Mouse (Mus musculus): Measurements from ENCODE around the gene Amhr2.

Gene Amhr2

DNA sequence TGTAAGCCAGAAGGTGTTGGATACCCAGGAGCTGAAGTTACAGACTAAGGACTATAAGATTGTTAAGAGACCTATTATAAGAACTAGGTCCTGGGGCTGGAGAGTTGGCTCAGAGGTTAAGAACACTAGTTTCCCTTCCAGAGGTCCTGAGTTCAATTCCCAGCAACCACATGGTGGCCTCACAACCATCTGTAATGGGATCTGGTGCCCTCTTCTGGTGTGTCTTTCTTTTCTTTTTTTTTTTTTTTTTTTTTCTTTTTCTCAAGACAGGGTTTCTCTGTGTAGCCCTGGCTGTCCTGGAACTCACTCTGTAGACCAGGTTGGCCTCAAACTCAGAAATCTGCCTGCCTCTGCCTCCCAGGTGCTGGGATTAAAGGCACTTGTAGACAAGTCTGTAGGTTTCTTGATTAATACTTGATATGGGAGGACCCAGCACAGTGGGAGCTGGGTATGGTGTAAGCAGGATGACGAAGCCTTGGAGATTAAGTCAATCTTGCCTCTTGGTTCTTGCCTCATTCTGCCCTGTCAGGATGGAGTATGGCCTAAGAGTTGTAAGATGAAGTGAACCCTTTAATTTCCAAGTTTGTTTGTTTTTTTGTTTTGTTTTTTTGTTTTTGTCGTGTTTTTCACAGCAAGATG, 21.4 kb upstream of the Amhr2 start:
- DNase-seq (ENCODE audit: low read depth, low spot score) = no peak

DNA sequence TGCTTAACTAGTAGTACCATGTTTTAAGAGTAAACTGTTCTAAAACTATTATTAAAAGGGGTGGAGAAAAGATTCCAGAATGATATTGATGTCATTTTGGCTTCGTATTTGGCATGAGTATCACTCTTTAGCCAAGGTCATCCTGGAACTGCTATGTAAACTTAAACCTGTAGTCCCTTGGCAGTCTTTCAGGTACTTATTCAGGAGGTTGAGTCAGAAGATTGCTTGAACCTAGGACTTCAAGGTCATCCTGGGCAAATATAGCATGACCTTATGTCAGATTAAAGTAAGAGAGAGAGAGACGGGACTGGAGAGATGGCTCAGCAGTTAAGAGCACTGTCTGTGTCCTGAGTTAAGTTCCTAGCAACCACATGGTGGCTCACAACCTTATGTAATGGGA, 20.5 kb upstream of the Amhr2 start:
- DNase-seq (ENCODE audit: low read depth, low spot score) = no peak

DNA sequence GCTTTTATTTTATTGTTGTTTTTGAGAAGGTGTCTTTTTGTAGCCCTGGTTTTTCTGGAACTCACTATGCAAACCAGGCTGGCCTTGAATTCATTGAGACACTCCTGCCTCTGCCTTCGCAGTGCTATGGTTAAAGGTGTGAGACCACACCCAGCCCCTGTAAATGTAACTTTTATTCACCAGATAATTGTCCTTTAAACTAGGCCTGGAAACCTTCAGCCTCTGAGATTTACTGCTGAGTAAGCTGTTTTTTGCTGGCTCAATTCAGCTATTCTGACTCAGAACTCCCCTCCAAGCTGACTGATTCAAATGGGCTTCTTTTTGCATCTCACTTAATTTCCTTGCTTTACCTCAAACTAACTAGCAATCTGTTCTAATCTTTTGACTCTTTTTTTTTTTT, 18.2 kb upstream of the Amhr2 start:
- no peak for DNase-seq (ENCODE audit: low read depth, low spot score)

DNA sequence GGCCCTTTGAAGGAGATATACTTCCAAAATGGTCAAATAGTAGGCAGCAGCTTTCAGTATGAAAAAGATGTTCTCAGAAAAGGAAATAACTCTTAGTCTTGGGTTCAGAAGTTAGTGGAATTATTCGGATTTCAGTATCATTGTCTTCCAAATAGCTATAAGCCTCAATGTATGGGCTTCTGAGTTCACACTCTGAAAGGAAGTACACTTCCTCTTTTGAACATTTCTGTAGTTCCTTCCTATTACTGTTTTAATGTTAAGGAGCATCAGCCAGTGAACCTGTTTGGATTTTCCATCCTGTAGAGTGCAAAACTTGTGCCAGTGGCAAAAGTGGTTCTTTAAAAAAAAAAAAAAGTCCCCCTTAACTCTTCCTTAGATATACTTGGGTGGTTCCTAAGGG, 13.1 kb upstream of the Amhr2 start:
- no peak for DNase-seq (ENCODE audit: low read depth, low spot score)

DNA sequence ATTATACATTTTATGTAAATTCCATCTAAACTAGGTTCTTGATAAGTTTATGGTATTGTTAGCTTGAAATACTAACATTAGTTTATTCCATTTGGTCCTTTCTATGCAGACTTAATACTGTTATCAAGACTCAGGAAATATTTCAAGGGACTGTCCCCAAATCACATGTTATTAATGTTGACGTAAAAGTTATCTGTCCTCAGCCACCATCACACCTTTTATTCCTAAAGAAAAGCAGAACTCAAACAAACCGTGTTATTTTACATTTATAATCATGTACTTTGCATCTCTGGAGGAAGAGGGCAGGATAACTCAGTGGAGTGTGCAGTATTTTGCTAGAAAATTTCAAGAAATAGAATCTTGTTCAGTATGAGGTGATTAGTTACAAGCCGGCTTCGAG, 12.0 kb upstream of the Amhr2 start:
- DNase-seq (ENCODE audit: low read depth, low spot score) = no peak

DNA sequence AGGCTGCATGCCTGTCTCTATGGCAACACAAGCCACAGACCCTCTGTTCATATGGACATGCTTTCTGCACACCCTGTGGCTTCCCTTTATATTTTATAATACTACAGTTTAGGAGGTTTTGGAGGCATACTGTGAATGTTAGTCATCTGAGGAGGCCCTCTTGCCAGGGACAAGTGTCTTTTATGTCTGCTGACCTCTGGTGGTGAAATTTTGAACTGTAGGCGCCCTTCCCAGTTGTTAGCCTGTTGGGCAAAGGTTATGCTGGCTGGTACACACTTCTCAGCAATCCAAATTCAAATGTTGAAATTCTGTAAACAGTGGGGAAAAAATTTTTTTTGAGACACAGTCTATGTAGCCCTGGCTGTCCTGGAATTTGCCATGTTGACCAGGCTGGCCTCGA, 2.7 kb upstream of the Amhr2 start:
- peak; percentile 80 for DNase-seq (ENCODE audit: low read depth, low spot score)

DNA sequence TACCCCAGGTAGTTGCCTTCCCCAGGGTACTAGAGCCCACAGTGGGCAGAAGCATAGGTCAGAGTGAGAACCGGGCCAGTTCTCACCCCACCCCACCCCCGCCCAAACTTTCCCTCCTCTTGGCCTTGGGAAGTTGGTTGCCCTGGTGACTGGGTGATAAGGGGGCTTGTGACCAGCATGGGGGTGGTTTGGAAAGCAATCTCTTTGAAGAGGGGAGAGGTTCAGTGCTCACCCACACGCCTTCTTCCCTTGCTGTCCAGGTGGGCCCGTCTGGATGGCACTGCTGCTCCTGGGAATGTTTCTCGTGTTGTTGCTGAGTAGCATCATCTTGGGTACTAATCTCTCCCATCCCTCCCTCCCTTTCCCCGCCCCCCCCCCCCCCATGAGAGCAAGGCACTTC, 1.3 kb downstream of the Amhr2 start:
- no peak for DNase-seq (ENCODE audit: low read depth, low spot score)

DNA sequence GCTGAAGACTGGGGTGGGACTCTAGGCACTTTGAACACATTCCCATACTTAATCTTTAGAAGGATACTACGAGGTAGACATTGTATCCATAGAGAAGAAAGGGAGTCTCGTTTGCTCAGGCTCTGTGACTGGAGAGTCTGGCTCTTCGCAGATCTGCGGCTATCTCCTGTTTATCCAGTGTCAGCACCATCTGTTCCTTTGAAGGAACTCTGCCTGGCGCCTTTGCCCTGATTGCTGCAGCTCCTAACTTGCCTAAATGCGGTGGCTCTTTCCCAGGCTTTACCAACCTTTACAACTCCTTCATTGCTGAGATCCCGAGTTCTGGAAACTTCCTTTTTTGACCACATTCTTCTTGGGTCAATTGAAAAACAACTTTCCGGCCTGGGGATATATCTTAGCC, 4.2 kb downstream of the Amhr2 start:
- no peak for DNase-seq (ENCODE audit: low read depth, low spot score)

DNA sequence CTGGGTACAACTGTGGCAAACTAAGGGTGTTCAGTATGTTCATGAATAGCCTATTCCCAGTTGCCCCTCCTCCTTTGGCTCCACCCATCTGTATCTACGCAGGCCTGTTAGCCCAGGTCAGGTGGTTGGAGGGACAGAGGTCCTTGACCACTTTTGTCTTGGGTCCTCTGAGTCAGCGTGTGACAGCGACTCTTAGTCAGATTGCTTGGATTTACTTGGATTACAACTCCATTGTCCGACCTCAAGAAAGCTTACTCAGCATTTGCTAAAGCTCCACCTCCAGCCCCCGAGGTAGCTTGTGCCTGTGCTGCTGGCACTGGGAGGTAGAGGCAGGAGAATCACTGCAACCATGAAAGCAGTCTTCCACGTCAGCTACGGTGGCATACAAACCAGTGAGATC, 5.8 kb downstream of the Amhr2 start:
- no peak for DNase-seq (ENCODE audit: low read depth, low spot score)

DNA sequence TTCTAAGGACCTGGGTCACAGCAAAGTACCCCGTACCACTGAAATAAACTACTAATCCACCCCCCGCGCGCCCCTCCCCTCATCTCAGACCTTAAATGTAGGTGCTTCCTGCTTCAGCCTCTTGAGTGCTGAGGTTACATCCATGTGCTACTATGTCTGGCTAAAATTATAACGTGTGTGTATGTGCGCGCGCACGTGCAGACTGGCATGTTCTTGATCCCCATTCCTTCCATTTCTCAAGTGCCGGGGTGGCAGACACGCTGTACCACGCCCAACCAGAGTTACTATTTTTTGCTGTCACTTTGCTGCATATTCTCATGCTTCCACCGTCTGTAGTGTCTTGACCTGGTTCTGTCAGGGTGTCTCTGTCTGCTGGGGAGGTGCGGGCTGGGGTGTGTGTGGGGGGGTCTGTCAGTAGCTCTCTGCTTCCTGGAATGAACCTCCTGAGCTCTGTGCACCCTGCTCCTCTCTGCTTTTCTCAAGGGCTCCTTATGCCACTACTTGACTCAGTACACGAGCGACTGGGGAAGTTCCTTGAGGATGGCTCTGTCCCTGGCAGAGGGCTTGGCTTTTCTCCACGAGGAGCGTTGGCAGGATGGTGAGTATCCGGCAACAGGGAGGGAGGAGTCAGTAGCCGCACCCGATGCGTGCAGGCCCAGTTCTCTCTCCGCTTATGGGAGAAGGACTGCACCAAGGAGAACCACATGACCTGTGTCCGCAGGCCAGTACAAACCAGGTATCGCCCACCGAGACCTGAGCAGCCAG, 6.7 kb downstream of the Amhr2 start:
- no peak for DNase-seq (ENCODE audit: low read depth, low spot score)

DNA sequence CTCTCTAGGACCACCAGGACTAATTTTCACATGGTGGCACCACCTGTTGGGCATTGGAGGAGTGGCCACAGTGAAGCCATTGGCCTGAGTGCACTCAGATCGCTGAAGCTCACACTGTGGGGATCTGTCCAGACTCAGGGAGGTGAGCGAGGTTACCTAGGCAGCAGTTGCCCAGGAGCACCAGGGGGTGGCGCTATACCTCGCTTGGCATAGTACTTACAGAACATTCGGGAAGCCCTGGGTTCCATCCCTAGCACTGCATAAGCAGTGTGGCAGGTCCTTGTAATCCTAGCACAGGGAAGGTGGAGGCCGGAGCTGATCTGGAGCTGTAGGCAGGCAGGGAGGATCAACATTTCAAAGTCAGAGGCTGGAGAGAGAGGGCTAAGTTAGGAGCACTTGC, 10.8 kb downstream of the Amhr2 start:
- peak; percentile 32 for DNase-seq (ENCODE audit: low read depth, low spot score)

DNA sequence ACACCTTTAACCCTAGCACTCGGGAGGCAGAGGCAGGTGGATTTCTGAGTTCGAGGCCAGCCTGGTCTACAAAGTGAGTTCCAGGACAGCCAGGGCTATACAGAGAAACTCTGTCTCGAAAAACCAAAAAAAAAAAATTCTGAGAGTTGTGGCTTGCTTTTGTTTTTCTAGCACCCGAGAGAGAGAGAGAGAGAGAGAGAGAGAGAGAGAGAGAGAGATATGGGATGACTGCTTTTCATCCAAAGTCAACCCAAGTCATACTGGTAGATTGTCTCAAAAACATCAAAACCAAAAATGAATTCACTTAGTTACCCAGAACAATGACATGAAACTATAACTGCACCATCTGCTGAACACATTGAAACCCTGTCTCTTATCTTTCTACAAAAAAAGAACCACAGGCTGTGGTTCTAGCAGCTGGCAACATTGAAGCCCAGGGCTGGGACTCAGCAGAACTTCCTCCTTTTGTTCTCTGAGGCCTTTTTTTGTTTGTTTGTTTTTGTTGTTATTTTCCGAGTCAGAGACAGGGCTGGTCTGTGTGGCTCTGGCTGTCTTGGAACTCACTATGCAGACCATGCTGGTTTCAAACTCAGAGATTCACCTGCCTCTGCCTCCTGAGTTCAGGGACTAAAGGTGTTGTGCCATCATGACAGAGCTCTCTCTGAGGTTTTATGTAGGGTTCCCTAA, 13.0 kb downstream of the Amhr2 start:
- DNase-seq (ENCODE audit: low read depth, low spot score) = no peak

DNA sequence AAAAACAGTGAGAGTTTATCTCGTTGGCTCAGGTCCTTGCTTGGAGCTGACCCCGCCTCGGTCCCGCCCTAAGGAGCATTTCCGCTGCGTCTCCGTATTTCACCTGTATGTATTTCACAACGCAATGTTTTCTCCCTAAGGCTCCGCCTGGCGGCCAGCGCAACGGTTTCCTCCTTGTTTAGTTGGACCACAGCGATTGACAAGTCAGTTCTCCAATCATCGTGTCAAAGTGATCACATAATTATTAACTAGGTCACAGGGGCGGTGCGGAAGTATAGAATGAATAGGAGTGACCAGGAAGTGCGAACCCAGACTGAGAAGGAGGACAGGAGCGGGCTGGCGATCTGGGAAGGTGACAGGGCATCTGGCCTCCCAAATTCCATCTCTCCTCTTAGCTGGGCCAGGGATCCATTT, 13.7 kb downstream of the Amhr2 start, which contains the start of gene Prr13:
Gene Prr13, plus strand, starts transcription at position 125 of the 414 bp plus-strand sequence.
- peak; percentile 95 for DNase-seq (ENCODE audit: low read depth, low spot score)

DNA sequence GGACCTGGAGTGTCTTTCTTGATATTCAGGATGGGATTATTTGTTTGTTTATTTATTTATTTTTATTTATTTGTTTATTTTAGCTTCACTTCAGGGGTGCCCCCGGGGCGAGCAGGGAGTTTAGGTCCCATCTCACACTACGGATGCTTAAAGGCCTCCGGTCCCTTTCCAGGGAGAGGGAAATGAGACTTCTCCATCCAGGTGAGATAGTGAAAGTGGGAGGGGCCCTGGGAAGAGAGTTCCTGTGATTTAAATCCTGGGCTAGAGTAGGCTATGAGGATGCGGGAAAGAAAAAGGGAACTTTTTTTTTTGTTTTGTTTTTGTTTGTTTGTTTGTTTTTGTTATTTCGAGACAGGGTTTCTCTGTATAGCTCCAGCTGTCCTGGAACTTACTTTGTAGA, 14.2 kb downstream of the Amhr2 start:
- DNase-seq (ENCODE audit: low read depth, low spot score) = no peak

DNA sequence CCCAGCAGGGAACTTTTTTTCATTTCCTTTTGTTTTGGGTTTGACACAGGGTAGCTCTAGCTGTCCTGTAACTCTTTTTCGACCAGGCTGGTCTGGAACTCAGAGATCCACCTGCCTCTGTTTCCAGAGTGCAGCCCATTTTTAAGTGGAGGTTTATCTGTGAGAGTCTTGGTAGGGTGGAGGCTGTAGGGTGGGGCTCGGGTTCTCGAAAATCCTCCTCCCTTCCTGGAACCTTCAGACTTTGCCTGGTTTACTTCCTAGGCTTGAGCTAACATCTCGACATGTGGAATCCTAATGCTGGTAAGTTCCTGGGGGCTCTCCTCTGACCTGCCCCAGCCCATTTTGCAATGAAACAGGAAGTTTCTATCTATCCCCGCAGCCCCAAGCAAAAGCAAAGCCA, 14.7 kb downstream of the Amhr2 start:
- DNase-seq (ENCODE audit: low read depth, low spot score) = no peak

DNA sequence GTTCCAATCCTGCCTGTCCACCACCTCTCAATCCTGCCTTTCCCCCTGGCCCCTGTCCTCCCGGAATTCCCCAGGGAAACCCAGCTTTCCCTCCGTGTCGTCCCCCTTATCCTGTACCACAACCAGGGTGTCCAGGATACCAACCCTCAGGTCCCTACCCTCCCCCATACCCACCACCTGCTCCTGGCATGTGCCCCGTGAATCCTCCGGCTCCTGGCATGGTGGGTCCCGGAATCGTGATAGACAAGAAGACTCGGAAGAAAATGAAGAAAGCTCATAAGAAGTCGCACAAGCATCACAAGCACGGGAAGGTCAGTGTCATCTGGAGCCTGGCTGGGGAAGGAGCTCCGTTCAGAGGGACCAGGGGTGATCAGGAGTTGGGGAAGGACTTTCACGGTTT, 15.2 kb downstream of the Amhr2 start:
- DNase-seq (ENCODE audit: low read depth, low spot score) = no peak

DNA sequence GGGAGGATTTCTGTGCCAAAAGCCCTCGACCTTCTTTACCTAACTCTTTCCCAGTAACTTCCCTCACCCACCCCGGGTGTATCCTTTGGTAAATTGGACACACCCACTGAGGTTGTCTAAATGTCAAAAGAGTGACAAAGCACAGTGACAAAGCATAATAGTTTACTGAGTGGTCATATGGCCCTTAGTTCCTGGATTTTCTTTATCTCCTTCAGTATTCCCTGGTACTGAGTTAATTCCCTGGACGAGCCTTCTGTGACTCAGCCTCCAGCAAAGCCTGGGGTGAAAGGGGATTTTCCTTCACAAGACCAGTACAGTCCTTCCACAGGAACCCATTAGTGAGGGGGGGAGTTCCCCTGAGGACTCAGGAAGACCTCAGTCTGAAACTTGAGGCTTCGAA, 15.8 kb downstream of the Amhr2 start:
- DNase-seq (ENCODE audit: low read depth, low spot score) = no peak

DNA sequence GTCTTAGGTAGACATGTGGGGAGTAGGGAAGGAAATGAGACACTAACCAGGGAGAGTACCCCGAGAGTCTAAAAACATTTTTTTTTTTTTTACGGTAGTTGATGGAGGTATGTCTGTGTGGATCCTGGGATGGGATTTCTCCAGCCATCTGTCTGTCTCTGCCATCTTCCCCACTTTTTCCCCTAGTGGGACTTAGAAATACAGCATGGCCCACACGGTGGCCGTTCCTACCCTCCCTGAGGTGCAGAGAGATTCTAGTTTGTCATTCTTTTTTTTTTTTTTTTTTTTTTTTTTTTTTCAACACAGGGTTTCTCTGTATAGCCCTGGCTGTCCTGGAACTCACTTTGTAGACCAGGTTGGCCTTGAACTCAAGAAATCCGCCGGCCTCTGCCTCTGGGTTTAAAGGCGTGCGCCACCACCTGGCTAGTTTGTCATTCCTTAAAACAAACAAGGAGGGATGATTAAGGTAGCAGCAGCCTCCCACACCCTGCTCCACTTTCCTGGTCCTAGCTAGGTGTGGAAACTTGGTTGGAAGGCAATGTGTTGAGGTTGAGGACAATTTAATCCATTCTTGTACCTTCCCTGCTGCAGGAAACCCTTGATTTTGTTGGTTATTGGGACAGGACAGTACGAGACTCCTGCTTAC, 16.4 kb downstream of the Amhr2 start:
- DNase-seq (ENCODE audit: low read depth, low spot score) = no peak

DNA sequence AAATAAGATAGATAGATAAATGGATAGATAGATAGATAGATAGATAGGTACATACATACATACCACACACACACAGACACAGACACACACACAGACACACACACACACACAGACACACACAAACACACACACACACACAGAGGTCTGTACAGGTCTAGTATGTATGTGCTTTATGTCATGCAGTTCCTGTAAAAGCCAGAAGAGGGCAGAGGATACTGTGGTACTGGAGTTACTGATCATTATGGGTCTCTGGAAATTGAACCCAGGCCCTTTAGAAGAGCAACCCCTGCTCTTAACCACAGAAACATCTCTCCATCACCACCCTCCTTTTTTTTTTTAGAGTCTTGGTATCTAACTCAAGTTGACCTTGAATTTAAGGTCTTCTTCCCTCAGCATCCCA, 18.5 kb downstream of the Amhr2 start:
- DNase-seq (ENCODE audit: low read depth, low spot score) = peak; percentile 24

DNA sequence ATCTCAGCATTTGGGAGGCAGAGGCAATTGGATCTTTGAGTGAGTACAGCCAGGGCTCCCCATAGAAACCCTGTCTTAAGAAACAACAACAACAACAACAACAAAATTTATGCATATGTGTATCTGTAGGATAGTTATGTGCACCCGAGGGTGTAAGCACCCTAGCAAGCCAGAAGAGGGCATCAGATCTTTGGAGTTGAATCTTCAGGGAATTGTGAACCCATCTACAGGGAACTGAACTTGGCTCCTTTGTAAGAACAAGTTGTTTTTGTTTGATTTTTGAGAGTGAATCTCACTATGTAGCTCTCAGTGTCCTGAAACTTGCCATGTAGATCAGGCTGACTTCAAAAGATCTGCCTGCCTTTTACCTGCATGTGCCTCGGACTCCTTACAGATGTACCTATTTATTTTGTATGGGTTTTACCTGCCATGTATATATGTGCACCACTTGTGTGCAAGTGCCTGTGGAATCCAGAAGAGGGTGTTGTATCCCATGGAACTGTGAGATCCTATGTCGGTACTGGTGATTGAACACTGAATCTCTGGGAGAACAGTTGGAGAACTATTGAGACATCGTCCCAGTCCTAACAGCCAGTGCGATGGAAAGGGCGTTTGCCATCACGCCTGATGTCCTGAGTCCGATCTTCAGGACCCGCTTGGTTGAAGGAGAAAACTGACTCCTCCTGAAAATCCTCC, 23.7 kb downstream of the Amhr2 start:
- DNase-seq (ENCODE audit: low read depth, low spot score) = no peak

DNA sequence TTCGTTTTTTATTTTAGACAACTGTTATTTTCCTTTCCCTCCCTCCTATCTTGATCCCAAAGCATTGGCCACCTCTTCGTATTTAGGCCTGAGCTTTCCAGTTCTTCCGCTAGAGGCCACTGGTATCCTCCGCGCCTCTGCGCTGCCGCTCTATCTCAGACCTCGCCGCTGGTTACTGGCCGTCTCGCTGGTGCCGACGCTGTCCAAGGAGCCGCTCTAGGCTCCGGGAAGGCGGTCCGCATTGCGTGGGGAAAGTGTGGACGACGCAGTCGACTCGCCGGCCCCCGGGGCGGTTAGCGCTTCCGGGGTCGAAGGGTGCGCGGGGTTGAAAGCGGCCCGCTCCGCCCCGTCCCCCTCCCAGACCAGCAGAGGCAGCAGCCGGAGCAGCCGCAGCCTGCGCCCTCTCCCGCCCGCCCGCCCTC, 25.0 kb downstream of the Amhr2 start, which contains the start of gene Pcbp2:
Gene Pcbp2, plus strand, starts transcription at position 357 of the 422 bp plus-strand sequence.
- DNase-seq (ENCODE audit: low read depth, low spot score) = peak; percentile 98
